Mouse (Mus musculus): Measurements from ENCODE around the gene Vmn2r101. TPM values are rescaled to one million over a fixed set of nuclear protein-coding genes. Genes with fewer than 3 reads are reported as not detected.

The Vmn2r101 gene
- total RNA-seq (2014; fragmentation: Nextera tagmentation), result not detected in 2 replicates
- under 0.01 and 0.11 TPM in 2 replicates for total RNA-seq (2017)
- polyA plus RNA-seq (2012), result not detected in 2 replicates

DNA sequence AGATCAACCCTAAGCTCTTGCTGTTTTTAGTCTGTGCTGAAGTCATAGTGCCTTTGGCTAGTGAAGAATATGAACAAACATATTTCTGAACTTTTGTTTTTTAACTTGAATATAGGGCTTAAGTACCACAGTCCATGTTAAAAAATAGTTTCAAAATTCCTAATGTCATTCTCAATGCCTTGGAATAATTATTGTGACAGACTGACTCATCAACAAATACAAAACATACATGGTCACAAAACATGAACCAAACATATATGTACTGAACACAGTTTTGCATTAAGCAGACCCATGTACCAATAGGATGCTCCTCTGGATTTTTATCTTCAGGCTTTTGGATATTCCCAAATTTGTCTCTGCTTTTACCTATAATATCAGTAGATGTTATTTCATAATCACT lies at the start of gene Vmn2r101:
Vmn2r101 (plus strand) TSS at position 301 of the 400 bp plus-strand sequence.
- no peak for TF ChIP-seq GATA2 (IDR thresholded peaks at IDR 0.05; ENCODE audit: borderline replicate concordance, low read depth, low read length)
- TF ChIP-seq POLR2AphosphoS5 (IDR thresholded peaks at IDR 0.05; ENCODE audit: insufficient replicate concordance, low read depth, low read length), result no peak
- no peak for TF ChIP-seq TAL1 (conservative IDR thresholded peaks at IDR 0.05; ENCODE audit: low read depth, low read length)
- TF ChIP-seq GATA1 (IDR thresholded peaks at IDR 0.05; ENCODE audit: borderline replicate concordance, low read length), result no peak
- TF ChIP-seq CTCF (IDR thresholded peaks at IDR 0.05; ENCODE audit: low read depth, low read length), result no peak
- DNase-seq (ENCODE audit: low spot score) (no peak), ATAC-seq (ENCODE audit: extremely low read depth, insufficient number of reproducible peaks, low FRiP score, poor library complexity, severe bottlenecking) (no peak)
- no peaks in the 10 kb centered on the region for H3K9me3 ChIP-seq (replicated peaks)
- H3K36me3 ChIP-seq (replicated peaks), result no peaks in the 10 kb centered on the region
- no peak within 1 kb of the TSS for H3K4me3 ChIP-seq (ENCODE audit: low read depth, low read length)
- no peaks in the 10 kb centered on the region for H3K27me3 ChIP-seq (ENCODE audit: insufficient read depth, low read length)
- H3K4me1 ChIP-seq (ENCODE audit: insufficient read depth, low read depth, low read length), result no peaks in the 10 kb centered on the region

DNA sequence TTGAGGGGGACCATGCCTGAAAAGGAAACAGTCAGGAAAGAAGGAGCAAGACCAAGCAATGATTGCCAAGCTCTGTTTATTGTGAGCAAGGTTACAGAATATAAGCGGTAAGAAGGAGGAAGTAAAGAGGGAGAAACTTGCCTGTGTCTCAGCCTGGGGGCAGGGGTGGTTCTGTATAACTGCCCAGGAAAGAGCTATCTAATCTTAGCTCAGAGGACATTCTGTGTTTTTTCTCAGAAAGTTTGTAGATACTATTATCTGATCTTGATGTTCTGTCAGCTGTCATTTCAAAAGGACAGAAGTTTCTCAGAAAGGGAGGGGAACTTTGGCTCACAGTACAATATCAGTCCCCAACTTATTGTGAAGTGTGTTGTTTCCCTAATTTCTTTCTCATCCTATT lies 52.3 kb downstream of the Vmn2r101 start:
- no peaks in the 10 kb centered on the region for H3K27me3 ChIP-seq (ENCODE audit: insufficient read depth, low read length)
- no peak overlapping the region for H3K4me3 ChIP-seq (ENCODE audit: low read depth, low read length)
- DNase-seq (ENCODE audit: low spot score), result no peak
- TF ChIP-seq GATA1 (IDR thresholded peaks at IDR 0.05; ENCODE audit: borderline replicate concordance, low read length) (no peak), POLR2AphosphoS5 (IDR thresholded peaks at IDR 0.05; ENCODE audit: insufficient replicate concordance, low read depth, low read length) (no peak), CTCF (IDR thresholded peaks at IDR 0.05; ENCODE audit: low read depth, low read length) (no peak), GATA2 (IDR thresholded peaks at IDR 0.05; ENCODE audit: borderline replicate concordance, low read depth, low read length) (no peak), TAL1 (conservative IDR thresholded peaks at IDR 0.05; ENCODE audit: low read depth, low read length) (no peak)
- no peaks in the 10 kb centered on the region for H3K9me3 ChIP-seq (replicated peaks)
- no peaks in the 10 kb centered on the region for H3K4me1 ChIP-seq (ENCODE audit: insufficient read depth, low read depth, low read length)
- peak; percentile 60; the same call in 1 of the 2 replicates for ATAC-seq (ENCODE audit: extremely low read depth, insufficient number of reproducible peaks, low FRiP score, poor library complexity, severe bottlenecking)
- H3K36me3 ChIP-seq (replicated peaks), result no peaks in the 10 kb centered on the region

DNA sequence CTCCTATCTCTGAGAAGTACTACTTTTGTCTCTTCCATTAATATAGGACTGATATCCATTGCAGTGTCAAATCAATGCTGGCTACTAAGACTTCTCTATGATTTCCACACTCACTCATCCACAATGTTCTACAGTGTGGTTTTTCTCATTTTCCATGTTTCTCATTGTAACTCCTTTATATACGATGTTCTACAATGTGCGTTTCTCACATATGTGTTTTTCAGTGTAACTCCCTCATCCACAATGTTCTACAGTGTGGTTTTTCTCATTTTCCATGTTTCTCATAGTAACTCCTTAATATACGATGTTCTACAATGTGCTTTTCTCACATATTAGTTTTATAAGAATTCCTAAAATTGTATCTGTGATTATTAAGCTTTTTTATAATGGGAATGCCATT lies 81.4 kb downstream of the Vmn2r101 start:
- Histone ChIP-seq H3K4me1 (ENCODE audit: insufficient read depth, low read depth, low read length) (no peaks in the 10 kb centered on the region), H3K36me3 (replicated peaks) (no peaks in the 10 kb centered on the region), H3K4me3 (ENCODE audit: low read depth, low read length) (no peak overlapping the region), H3K9me3 (replicated peaks) (no peaks in the 10 kb centered on the region), H3K27me3 (ENCODE audit: insufficient read depth, low read length) (no peaks in the 10 kb centered on the region)
- TF ChIP-seq TAL1 (conservative IDR thresholded peaks at IDR 0.05; ENCODE audit: low read depth, low read length) (no peak), GATA2 (IDR thresholded peaks at IDR 0.05; ENCODE audit: borderline replicate concordance, low read depth, low read length) (no peak), POLR2AphosphoS5 (IDR thresholded peaks at IDR 0.05; ENCODE audit: insufficient replicate concordance, low read depth, low read length) (no peak), GATA1 (IDR thresholded peaks at IDR 0.05; ENCODE audit: borderline replicate concordance, low read length) (no peak), CTCF (IDR thresholded peaks at IDR 0.05; ENCODE audit: low read depth, low read length) (no peak)
- DNase-seq (ENCODE audit: low spot score), result no peak
- ATAC-seq (ENCODE audit: extremely low read depth, insufficient number of reproducible peaks, low FRiP score, poor library complexity, severe bottlenecking), result peak; percentile 75

DNA sequence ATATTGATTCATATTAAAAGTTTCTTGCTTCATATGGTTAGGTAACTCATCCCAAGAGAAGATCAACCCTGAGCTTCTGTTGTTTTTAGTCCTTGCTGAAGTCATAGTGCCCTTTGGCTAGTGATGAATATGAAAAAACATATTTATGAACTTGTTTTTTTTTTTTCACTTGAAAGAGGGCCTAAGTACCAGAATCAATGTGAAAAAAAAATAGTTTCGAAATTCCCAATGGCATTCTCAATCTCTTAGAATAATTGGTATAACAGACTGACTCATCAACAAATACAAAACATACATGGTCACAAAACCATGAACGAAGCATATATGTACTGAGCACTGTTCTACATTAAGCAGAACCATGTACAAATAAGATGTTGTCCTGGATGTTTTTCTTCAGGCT lies 83.0 kb downstream of the Vmn2r101 start, which contains the start of gene Vmn2r102:
Vmn2r102 (plus strand) TSS at position 301 of the 400 bp plus-strand sequence.
- DNase-seq (ENCODE audit: low spot score) (no peak), ATAC-seq (ENCODE audit: extremely low read depth, insufficient number of reproducible peaks, low FRiP score, poor library complexity, severe bottlenecking) (no peak)
- TF ChIP-seq GATA2 (IDR thresholded peaks at IDR 0.05; ENCODE audit: borderline replicate concordance, low read depth, low read length) (no peak), TAL1 (conservative IDR thresholded peaks at IDR 0.05; ENCODE audit: low read depth, low read length) (no peak), GATA1 (IDR thresholded peaks at IDR 0.05; ENCODE audit: borderline replicate concordance, low read length) (no peak), CTCF (IDR thresholded peaks at IDR 0.05; ENCODE audit: low read depth, low read length) (no peak), POLR2AphosphoS5 (IDR thresholded peaks at IDR 0.05; ENCODE audit: insufficient replicate concordance, low read depth, low read length) (no peak)
- no peaks in the 10 kb centered on the region for H3K36me3 ChIP-seq (replicated peaks)
- H3K4me3 ChIP-seq (ENCODE audit: low read depth, low read length), result no peak within 1 kb of the TSS
- H3K4me1 ChIP-seq (ENCODE audit: insufficient read depth, low read depth, low read length), result no peaks in the 10 kb centered on the region
- H3K27me3 ChIP-seq (ENCODE audit: insufficient read depth, low read length), result no peaks in the 10 kb centered on the region
- H3K9me3 ChIP-seq (replicated peaks), result no peaks in the 10 kb centered on the region

Other genes starting within 250 kb of the Vmn2r101 start
- not detected in 2 replicates for gene Vmn2r99, start 215.3 kb upstream of the Vmn2r101 start, total RNA-seq (2014; fragmentation: Nextera tagmentation)
- 0.05 and 0.06 TPM in 2 replicates for gene Vmn2r99, start 215.3 kb upstream of the Vmn2r101 start, total RNA-seq (2017)
- gene Vmn2r99, start 215.3 kb upstream of the Vmn2r101 start, polyA plus RNA-seq (2012), result not detected in 2 replicates
- gene Vmn2r100, start 72.5 kb upstream of the Vmn2r101 start, total RNA-seq (2014; fragmentation: Nextera tagmentation), result not detected in 2 replicates
- gene Vmn2r100, start 72.5 kb upstream of the Vmn2r101 start, total RNA-seq (2017), result 0.06 and 0.11 TPM in 2 replicates
- not detected in 2 replicates for gene Vmn2r100, start 72.5 kb upstream of the Vmn2r101 start, polyA plus RNA-seq (2012)
- gene Vmn2r102, start 83.1 kb downstream of the Vmn2r101 start, total RNA-seq (2014; fragmentation: Nextera tagmentation), result not detected in 2 replicates
- gene Vmn2r102, start 83.1 kb downstream of the Vmn2r101 start, total RNA-seq (2017), result under 0.01 and 0.05 TPM in 2 replicates
- gene Vmn2r102, start 83.1 kb downstream of the Vmn2r101 start, polyA plus RNA-seq (2012), result not detected in 2 replicates
- gene Vmn2r103, start 196.1 kb downstream of the Vmn2r101 start, total RNA-seq (2014; fragmentation: Nextera tagmentation), result not detected in 2 replicates
- gene Vmn2r103, start 196.1 kb downstream of the Vmn2r101 start, total RNA-seq (2017), result 0.17 TPM in 1 of 2 replicates, not detected in the other
- gene Vmn2r103, start 196.1 kb downstream of the Vmn2r101 start, polyA plus RNA-seq (2012), result not detected in 2 replicates

Data from G1E (cell line).